Mouse (Mus musculus) hindbrain, embryonic 14.5 days (tissue): ENCODE data around the gene Lgi4. TPM values are rescaled to one million over a fixed set of nuclear protein-coding genes. Genes with fewer than 3 reads are reported as not detected.

Experiments used
- ATAC-seq: fragments of 200-750 bp; cut with Nextera tagmentation; 2 replicates; pipeline ENCODE4 v1.8.0; 2017; ENCODE audit warnings: moderate number of reproducible peaks, mild to moderate bottlenecking, moderate TSS enrichment, moderate library complexity; ENCODE audit not compliant: low FRiP score
- DNase-seq: peaks from one replicate; pipeline ENCODE4 v3.0.0-alpha.2; 2015; ENCODE audit warnings: low spot score
- H3K27ac ChIP-seq: fragments of 300-500 bp; sonication (generic); 2 replicates; pipeline ENCODE4 v1.5.1; 2014; ENCODE audit warnings: mild to moderate bottlenecking, moderate library complexity
- H3K27me3 ChIP-seq: fragments of 300-500 bp; sonication (generic); 2 replicates; pipeline ENCODE4 v1.6.1; 2014; ENCODE audit warnings: mild to moderate bottlenecking, low read length, mixed read lengths; ENCODE audit not compliant: control insufficient read depth, insufficient read depth
- H3K36me3 ChIP-seq: fragments of 300-500 bp; sonication (generic); replicated peaks from 2 replicates; pipeline ENCODE4 v1.6.1; 2014; ENCODE audit not compliant: control insufficient read depth, insufficient read depth
- H3K4me1 ChIP-seq: fragments of 300-500 bp; sonication (generic); replicated peaks from 2 replicates; pipeline ENCODE4 v1.6.1; 2014; ENCODE audit warnings: antibody characterized with exemption, low read length, mixed read lengths; ENCODE audit not compliant: control insufficient read depth, insufficient read depth
- H3K4me2 ChIP-seq: fragments of 300-500 bp; sonication (generic); replicated peaks from 2 replicates; pipeline ENCODE4 v1.6.1; 2014; ENCODE audit warnings: mild to moderate bottlenecking, moderate library complexity
- H3K4me3 ChIP-seq: fragments of 300-500 bp; sonication (generic); replicated peaks from 2 replicates; pipeline ENCODE4 v1.5.1; 2014; ENCODE audit warnings: mild to moderate bottlenecking, low read length
- H3K9ac ChIP-seq: fragments of 300-500 bp; sonication (generic); 2 replicates; pipeline ENCODE4 v1.6.1; 2014
- H3K9me3 ChIP-seq: fragments of 300-500 bp; sonication (generic); 2 replicates; pipeline ENCODE4 v1.6.1; 2016; ENCODE audit warnings: low read length; ENCODE audit not compliant: control insufficient read depth
- WGBS: fragments of 180-500 bp; shearing (Covaris S2); extraction: QIAGEN DNeasy Blood & Tissue Kit; methylation state at CpG from one replicate; pipeline ENCODE4 v1.1.7; 2014; 5-methylcytosine and 5-hydroxymethylcytosine counted together
- polyA plus RNA-seq: library from polyadenylated mRNA; unstranded; fragments of >200 nt; fragmentation: Nextera tagmentation; extraction: Ambion mirVana; gene quantifications from 2 replicates; pipeline ENCODE4 v1.2.1, GENCODE M21; 2014

The Lgi4 gene
- polyA plus RNA-seq, 1 experiment from 2014 or later = 0.28 TPM

GRCm38 (mm10) chr7:31036917-31037316 is 22.2 kb upstream of the Lgi4 start:
- DNase-seq = no peak
- Histone ChIP-seq H3K4me1 (no peaks in the 10 kb centered on the region), H3K36me3 (no peaks in the 10 kb centered on the region), H3K4me2 (no peak overlapping the region), H3K27ac (no peak overlapping the region), H3K9ac (no peak overlapping the region), H3K27me3 (peaks cover 18% of the 10 kb centered on the region), H3K9me3 (no peaks in the 10 kb centered on the region), H3K4me3 (no peak overlapping the region)
- ATAC-seq = no peak
- 90% methylated on average over 7 of the region's 7 CpGs for WGBS

DNA sequence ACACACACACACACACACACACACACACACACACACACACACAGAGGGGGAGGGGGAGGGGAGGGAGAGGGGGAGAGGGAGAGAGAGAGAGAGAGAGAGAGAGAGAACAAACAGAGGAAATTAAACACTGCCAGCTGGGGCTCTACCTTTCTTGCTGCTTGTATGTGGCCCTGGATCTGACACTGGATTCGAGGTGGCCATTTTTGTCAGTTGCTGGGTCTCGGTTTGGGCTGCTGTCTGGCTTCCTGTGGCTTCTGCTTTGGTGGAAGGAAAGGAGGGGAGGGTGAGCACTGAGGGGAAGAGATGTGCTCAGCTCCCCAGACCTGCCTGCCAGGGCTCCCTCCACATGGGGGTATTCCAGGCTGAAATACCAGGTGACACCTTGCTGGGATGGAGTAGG is 21.5 kb upstream of the Lgi4 start:
- WGBS = 74% methylated on average over 2 of the region's 2 CpGs
- no peak overlapping the region for H3K4me3 ChIP-seq
- H3K9me3 ChIP-seq = no peaks in the 10 kb centered on the region
- no peaks in the 10 kb centered on the region for H3K36me3 ChIP-seq
- no peaks in the 10 kb centered on the region for H3K4me1 ChIP-seq
- H3K4me2 ChIP-seq = no peak overlapping the region
- H3K9ac ChIP-seq = no peak overlapping the region
- no peak overlapping the region for H3K27ac ChIP-seq
- H3K27me3 ChIP-seq = peaks cover 25% of the 10 kb centered on the region
- ATAC-seq (no peak), DNase-seq (no peak)

DNA sequence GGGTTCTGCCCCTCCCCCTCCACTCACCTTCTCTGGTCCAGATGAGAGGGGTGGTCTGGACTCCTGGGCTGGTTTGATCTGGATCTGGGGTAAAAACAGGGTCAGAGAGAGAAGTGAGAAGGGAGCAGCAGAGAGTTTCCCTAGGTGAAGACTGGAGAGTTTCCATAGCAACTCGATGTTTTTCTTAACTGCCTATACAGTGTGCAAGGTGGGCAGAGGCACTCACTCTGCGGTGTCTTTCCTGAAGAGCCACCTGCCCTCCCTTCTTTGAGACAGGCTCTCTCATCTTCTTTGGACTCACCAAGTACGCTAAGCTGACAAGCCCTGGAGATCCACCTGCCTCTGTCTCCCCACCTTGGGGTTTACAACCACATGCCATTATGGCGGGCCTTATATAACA is 20.1 kb upstream of the Lgi4 start:
- Histone ChIP-seq H3K9ac (no peak overlapping the region), H3K4me2 (no peak overlapping the region), H3K27me3 (peaks cover 35% of the 10 kb centered on the region), H3K9me3 (no peaks in the 10 kb centered on the region), H3K27ac (no peak overlapping the region), H3K4me1 (no peaks in the 10 kb centered on the region), H3K36me3 (no peaks in the 10 kb centered on the region), H3K4me3 (no peak overlapping the region)
- DNase-seq = no peak
- 89% methylated on average over 4 of the region's 4 CpGs for WGBS
- no peak for ATAC-seq

DNA sequence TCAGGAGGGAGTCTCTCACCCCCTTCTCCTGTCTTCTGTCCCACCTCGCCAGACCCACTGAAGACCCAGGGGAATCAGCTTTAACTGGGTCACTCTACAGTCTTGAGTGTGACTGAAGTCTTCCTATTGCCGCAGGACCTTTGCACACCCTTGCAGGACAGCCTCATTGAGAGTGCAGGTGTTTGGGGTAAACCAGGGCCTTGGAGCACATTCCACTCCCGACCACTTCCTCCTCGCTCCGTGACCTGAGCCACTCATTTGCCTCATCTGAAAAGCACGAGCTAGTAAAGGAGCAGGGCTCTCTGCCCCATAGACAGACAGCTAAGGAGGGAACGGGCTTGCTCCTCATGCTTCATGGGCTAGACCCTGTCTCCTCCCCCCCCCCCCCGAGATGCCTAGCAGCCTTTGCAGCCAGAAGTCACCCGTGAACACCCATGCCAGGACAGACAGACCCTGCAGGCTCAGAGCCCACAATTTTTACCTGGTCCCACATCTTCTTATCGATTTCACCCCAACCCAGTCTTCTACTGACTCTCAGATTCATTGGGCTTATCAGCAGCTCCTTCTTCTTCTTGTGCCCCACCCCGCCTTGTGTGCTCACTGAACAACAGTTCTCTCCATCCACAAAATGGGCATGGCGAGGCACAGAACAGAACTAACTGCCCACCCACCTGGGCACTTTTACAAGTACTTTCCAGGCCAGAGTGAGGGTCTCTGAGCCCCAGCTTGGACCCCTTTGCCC is 18.7 kb upstream of the Lgi4 start:
- no peak overlapping the region for H3K4me2 ChIP-seq
- ATAC-seq (no peak), DNase-seq (no peak)
- H3K9me3 ChIP-seq = no peaks in the 10 kb centered on the region
- peaks cover 48% of the 10 kb centered on the region for H3K27me3 ChIP-seq
- no peaks in the 10 kb centered on the region for H3K4me1 ChIP-seq
- H3K27ac ChIP-seq = no peak overlapping the region
- no peak overlapping the region for H3K4me3 ChIP-seq
- WGBS = 80% methylated on average over 12 of the region's 12 CpGs
- H3K9ac ChIP-seq = no peak overlapping the region
- no peaks in the 10 kb centered on the region for H3K36me3 ChIP-seq

- Histone ChIP-seq H3K36me3 (no peaks in the 10 kb centered on the region), H3K27ac (no peak overlapping the region), H3K4me1 (no peaks in the 10 kb centered on the region), H3K9ac (no peak overlapping the region), H3K27me3 (peaks cover 49% of the 10 kb centered on the region), H3K9me3 (no peaks in the 10 kb centered on the region), H3K4me3 (no peak overlapping the region), H3K4me2 (no peak overlapping the region)
- 33% methylated on average over 8 of the region's 8 CpGs for WGBS
- ATAC-seq (no peak), DNase-seq (no peak)
These were observed 18.1 kb upstream of the Lgi4 start for GRCm38 (mm10) chr7:31041023-31041407.

DNA sequence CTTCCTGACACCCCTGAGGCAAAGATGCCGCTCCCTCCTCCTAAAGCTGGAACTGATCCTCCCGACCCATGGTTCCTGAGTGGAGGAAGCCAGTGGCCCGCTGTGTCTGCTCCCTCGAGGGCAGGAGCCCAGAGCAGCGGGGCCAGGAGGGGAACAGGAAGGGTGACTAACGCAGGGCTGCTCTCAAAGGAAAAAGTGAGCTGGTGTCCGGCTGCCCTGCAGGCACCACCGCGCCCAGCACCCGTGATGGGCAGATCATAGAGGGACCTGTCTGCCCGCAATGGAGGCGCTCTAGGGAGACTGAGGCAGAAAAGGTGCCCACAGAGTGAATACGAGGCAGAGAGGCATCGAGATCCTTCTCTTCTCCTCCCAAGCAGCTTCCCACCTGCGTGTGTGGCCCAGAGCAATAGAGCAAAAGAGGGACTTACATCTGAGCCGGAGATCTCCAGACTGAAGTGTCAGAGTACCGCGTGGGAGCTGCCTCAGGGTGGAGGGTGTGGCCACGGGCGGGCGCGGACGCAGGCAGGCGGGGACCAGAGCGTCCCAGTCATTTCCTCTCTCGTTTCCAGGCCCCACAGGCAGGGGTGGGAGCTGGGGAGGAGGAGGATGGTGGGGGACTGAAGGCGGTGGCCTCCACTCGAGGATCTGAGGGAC is 17.4 kb upstream of the Lgi4 start:
- Histone ChIP-seq H3K27me3 (peaks cover 49% of the 10 kb centered on the region), H3K9ac (no peak overlapping the region), H3K4me1 (no peaks in the 10 kb centered on the region), H3K36me3 (no peaks in the 10 kb centered on the region), H3K4me2 (peak overlapping the region; percentile 32), H3K9me3 (no peaks in the 10 kb centered on the region), H3K27ac (no peak overlapping the region), H3K4me3 (no peak overlapping the region)
- 3% methylated on average over 28 of the region's 28 CpGs for WGBS
- DNase-seq (no peak), ATAC-seq (no peak)

- Histone ChIP-seq H3K36me3 (no peaks in the 10 kb centered on the region), H3K4me3 (no peak within 1 kb of the TSS), H3K9me3 (no peaks in the 10 kb centered on the region), H3K27ac (no peak within 1 kb of the TSS), H3K4me1 (no peaks in the 10 kb centered on the region), H3K4me2 (peak within 1 kb of the TSS; percentile 32), H3K9ac (no peak within 1 kb of the TSS), H3K27me3 (peaks cover 49% of the 10 kb centered on the region)
- ATAC-seq = no peak
- DNase-seq = no peak
- 39% methylated on average over 10 of the region's 10 CpGs for WGBS
These were observed 16.7 kb upstream of the Lgi4 start, which contains the start of gene Fxyd5 for GRCm38 (mm10) chr7:31042431-31042910. Gene Fxyd5 (minus strand): TSS chr7:31042481.

DNA sequence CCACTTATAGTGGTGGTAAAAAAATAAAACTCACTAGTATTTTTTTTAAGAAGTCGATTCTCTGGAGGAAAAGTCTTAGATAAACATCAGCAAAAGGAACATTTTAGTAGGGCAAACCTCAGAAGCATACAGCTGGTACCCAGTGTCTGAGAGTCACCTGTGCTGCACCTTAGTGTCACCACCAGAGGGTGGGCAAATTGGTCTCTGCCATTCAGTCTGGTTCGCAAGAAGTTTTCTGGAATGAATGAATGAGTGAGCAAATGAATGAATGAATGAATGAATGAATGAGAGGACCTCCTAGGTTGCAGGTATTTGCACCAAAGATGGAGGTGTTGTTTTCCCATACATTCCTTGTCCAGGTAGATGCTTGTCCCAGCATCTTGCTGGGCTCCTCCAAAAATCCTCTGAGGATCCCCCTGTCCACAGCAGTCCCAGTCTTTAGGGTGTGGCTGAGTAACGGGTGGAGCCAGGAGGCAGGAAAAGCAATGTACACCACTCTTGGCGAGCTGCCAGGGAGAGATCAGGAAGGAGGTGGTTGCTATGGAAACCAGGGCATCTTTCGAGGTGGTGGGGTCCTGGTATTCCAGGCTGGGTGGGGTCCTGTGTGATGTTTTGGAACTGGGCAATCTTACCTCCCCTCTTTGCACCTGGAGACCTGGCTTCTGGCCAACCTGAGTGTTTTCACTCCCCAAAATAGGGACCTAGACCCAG is 9.9 kb upstream of the Lgi4 start:
- H3K9me3 ChIP-seq = no peaks in the 10 kb centered on the region
- ATAC-seq (peak; percentile 7; the same call in 1 of the 2 replicates), DNase-seq (peak; percentile 76)
- H3K4me2 ChIP-seq = peak overlapping the region; percentile 56
- peak overlapping the region; percentile 54 for H3K27ac ChIP-seq
- H3K36me3 ChIP-seq = no peaks in the 10 kb centered on the region
- peak overlapping the region; percentile 40 for H3K4me3 ChIP-seq
- peak overlapping the region; percentile 62 for H3K9ac ChIP-seq
- H3K27me3 ChIP-seq = peaks cover 45% of the 10 kb centered on the region
- WGBS = 20% methylated on average over 5 of the region's 5 CpGs
- H3K4me1 ChIP-seq = peaks cover 38% of the 10 kb centered on the region

- H3K27me3 ChIP-seq = peaks cover 45% of the 10 kb centered on the region
- peaks cover 38% of the 10 kb centered on the region for H3K4me1 ChIP-seq
- 2% methylated on average over 12 of the region's 15 CpGs for WGBS
- peak overlapping the region; percentile 40 for H3K4me3 ChIP-seq
- peak overlapping the region; percentile 54 for H3K27ac ChIP-seq
- no peaks in the 10 kb centered on the region for H3K9me3 ChIP-seq
- H3K4me2 ChIP-seq = peak overlapping the region; percentile 56
- DNase-seq (no peak), ATAC-seq (peak; percentile 61)
- peak overlapping the region; percentile 62 for H3K9ac ChIP-seq
- H3K36me3 ChIP-seq = no peaks in the 10 kb centered on the region
These were observed 9.3 kb upstream of the Lgi4 start for GRCm38 (mm10) chr7:31049846-31050281.
